Mouse (Mus musculus) urinary bladder, postnatal 25 days (tissue): ENCODE results near the gene Plxnc1.

Source experiments
- DNase-seq: peaks from one replicate; pipeline ENCODE4 v3.0.0; 2022; ENCODE audit warnings: low spot score

Gene Plxnc1

DNA sequence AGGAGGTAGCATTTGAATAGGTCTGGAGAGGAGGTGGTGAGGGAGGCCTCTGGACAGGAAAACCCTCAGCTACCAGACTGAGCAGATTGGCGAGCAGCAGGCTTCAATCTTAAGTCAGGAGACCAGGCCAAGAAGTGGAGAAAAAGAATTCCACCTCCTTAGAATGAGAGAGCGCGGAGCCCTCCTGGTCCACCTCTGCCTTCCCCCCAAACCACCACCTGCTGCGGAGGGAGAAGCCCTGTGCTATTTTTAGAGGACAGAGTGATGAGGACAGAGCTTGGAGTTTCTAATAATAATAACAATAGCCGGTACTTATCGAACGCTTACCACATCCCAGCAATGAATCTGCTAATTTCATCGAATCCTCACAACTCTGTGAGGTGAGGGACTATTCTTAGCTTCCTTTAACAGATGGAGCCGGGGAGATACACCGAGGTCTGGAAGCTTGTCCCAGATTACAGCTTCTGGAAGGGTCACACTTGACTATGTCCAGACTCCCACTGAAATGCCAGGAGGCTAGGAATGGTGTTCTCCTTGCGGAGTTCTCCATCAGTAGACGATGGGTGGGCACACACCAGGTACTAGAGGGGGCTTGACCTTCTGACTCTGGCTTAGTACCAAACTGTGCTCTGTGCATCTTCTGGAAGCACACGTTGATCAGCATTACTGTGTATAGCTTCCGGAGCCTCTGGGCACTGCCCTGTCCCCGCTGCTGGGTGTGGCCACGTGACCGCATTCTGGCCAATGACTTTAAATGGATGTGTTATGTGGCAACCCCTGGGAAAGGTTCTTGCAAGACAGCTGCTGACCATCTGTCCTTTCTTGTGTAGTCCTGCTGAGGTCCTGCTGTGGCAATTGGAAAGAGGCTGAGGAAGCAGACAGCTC lies 125.6 kb downstream of the Plxnc1 start:
- no peak for DNase-seq

DNA sequence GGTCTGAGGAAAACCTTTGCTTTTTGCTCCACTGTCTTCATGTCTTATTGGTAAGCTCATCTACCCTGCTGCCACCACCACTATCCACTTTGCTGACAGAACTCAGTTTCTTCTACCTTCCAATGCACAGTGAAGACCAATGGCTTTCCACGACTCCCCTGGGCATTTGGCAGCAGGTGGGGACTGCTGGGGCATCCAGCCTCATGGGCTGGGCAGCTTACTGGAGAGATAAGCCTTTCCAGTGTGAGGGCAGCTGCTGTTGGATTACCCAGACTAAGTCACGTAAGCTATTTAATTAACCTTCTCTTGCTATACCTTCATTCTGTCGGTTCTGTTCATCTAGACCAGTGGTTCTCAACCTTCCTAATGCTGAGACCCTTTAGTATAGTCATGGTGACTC lies 126.5 kb downstream of the Plxnc1 start:
- DNase-seq, result no peak

DNA sequence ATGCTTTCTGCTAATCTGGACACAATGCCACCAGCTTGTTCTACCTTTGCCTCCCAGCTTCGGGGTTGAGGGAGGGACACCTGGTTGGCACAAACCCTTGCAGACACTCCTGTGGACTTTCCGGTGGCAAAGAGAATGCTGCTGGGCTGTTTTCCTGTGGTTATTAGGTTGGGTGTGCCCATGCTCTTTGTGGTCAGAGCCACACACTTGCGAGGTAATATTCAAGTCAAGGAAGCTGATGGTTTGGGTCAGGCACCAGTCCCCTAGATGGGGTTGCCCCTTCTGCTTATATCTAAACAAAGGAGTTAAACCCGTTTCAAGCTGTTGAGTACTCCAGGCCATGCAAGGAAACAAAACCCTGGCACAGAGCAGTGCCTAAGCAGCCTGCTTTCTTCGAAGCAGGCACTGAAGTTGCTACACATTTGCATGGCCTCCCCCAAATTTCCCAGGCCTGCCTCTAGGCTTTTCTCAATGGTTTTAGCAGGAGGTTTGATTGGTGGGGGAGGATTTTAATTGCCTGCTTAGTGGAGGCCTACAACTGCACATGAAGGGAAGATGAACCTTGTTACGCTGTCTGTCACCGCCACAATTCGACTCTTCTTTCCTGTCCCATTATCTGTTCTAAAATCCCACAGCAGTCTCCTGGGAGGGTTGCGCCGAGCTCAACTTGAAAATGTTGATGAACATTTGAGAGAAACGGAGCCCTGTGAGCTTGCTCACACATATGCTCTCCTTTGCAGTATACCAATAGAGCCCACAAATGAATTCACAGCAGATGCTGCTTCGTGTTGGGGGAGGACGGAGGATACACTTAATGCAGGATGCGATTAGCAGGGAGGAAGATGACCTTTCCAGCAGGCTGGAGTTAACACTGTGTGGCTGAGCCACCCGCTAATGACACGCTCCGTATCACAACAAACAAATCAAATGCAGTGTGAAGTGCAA lies 132.5 kb downstream of the Plxnc1 start:
- DNase-seq, result no peak

DNA sequence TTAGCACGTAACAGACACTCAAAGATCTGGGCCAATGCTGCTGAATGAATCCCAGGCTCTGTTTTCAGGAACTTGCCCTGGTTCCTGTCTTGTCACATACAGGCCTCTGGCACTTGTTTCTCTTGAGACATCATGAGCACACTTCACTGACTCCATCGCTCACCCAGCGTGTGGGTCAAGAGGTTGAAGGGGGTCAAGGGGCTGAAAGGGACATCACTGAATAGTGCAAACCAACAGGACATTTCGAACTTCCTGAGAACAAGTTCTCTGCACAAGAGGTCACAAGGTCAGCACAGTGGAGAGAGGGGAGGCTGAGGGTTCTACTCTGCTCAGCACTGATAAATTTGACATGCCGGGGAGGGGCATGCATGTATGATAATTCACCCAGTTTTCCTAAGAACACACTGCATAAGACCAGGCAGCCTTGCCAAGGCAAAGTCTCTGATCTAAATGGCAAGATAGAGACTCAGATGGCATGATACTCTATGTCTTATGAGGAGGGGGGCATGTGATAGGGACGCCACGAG lies 134.6 kb downstream of the Plxnc1 start:
- no peak for DNase-seq

DNA sequence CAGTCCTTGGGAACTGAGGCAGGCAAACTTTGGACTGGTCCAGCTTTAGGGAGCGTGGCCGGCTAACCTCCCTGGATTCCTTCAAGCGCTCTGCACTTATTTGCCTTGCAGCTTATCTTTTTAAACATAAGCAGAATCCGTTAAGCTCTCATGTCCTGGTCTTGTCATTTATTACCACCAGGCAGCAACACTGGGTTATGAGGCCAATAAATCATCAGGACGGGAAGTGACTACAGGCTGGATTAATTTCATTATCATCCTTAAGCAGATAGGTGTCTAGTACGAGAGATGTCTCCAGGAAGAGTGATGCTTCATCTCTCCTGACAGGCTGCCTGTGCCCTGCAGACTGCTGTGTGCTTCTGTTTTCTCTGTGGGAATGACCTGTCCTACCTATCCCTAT lies 136.4 kb downstream of the Plxnc1 start:
- DNase-seq, result no peak

DNA sequence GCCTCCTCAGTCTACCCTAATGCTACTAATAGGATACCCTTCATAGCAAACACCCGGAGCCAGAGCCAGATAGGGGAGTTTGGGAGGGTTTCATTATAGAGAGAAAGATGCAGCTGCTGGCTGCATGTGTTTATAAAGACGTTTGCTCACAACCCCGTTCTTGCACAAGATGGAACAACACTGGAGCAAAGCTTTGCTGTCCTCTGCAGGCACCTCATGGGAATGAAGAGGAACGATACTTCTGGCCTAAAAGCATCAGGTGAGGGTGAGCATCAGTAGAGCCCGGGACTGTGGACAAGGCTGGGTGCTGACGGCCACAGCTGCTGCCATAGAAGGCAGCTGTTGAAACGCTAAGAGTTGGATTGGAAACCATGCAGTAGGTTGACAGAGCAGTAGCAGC lies 137.3 kb downstream of the Plxnc1 start:
- DNase-seq, result no peak

DNA sequence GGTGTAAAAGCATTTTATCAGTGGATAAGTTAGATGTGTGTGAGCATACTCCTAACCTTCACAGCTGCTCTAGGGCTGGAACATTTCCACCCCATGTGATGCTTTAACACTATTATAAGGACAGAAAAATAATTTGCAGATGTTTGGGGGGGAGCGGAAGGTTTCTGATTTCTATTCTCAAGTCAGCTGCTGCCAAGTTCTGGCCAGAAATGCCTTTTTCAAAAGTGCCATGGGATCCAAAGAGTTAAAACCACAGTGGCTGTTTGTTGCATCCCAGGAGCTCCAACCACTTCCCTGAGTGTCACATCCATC lies 139.8 kb downstream of the Plxnc1 start:
- no peak for DNase-seq

DNA sequence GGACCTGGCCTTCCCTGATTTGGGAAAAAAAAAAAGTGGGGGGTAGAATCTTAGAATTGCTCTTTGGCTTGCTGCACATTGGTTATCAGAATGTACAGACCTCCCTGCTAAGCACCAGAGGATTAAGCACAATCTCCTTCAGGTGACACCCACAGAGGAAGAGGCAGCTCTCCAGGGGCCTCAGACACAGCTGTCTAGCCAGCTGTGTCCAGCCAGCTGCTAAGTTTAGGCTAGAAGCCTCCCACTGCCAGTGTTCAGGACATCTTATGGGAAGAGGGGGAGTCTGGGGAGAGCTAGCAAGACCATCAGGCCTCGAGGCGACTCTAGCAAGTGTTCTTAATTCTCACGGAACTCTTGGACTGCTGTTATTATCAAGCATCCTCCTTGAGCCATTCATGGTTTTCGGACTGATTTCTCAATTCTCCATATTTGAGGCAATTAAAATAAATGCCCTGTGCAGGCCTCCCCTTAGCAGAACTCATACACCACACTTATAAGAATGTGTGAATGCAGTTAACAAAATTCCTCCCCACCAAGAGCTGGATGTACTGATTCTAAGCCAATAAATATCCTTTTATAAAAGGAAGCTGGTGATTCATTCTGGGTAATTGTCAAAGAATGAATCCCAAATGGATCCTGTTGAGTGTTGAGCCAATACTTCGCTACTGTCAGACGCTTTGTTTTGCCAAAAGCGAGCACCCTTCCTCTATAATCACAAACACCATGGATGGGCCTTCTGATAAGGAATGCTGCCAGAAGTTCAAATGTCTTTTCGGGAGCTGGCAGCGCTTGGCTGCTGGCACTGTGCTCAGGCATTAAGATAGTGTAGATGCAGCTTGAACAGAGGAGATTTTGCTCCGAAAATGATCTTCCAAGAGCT lies 140.4 kb downstream of the Plxnc1 start:
- DNase-seq, result no peak

DNA sequence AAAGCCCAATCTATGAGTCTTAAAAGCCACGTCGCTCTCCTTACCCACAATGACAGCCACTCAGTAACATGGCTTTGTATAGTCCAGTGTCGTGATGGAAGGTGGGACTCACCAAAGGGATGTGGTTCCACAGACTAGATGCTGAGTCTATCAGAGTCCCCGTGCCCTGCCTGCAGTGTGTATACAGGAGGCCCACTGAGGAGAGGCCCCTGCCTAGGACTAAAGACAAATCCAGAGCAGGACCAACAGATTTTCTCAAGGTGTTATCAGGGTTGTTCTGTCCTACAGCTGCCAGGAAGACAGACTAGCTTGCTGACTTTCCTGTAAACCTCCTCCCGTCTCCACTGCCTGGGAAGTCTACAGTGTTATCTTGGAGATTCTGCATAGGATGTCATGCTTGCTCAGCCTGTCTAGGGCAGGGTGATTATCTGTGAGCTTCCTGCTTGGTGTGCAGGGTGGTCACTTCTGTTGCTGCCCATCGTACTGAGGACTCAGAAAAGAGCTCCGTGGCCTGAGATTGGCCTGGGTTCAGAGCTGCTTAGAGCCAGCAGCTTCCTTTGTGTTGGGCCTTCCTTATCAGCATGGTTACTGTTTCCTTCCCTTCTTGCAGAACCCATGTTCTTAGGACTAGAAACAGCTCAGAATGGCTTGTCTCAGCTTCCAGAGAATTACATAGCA lies 143.8 kb downstream of the Plxnc1 start:
- no peak for DNase-seq

DNA sequence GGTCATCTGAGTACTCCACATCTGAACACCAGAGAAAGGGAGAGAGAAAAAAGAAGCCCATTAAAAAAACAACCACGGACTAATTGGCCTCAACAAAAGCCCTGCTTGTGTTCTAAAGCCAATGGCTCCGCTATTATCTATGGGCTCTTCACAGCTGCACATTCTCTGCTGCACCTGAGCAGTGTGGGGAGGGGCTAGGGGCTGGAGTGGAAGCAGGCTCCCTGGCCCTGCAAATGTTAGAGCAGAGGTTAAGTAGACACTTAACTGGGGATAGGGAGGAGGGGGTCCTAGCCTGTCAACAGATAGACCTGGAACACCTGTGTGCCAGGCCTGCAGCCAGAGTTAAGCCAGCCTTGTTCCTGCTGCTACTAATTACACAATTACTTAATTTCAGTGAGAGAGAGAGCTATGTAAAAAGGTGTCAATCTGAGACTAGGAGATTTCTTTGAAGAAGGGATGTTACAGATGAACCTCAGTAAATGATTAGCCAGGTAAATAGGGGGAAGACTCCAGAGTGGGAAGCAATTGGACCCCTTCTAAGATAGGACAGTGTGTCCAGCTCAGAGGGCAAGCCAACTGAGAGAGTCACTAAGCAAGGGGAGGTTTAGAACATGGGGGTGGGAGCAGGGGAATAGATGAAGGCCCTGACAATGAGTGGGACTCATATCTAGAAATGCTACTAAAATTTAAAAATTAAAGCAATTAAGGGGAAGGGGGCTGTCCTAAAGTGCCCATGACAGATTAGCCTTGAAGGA lies 145.0 kb downstream of the Plxnc1 start:
- no peak for DNase-seq

DNA sequence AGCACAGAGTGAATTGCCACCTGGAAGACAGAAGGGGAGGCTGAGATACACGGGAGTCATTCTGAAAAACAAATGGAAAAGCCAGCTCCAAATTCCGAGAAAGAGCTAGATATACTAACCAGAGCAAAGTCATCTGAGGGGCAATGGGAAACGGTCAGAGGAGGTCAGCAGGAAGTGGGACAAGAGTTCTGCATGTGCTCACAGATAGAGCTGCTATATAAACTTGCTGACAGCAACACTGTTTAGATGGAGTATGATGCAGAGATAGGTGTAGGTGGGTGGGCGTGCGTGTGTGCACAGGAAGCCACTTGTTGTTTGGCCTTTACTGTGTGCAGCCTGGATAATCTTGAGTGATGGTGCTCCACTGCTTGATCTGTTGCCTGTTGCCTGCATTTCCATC lies 146.5 kb downstream of the Plxnc1 start:
- no peak for DNase-seq

DNA sequence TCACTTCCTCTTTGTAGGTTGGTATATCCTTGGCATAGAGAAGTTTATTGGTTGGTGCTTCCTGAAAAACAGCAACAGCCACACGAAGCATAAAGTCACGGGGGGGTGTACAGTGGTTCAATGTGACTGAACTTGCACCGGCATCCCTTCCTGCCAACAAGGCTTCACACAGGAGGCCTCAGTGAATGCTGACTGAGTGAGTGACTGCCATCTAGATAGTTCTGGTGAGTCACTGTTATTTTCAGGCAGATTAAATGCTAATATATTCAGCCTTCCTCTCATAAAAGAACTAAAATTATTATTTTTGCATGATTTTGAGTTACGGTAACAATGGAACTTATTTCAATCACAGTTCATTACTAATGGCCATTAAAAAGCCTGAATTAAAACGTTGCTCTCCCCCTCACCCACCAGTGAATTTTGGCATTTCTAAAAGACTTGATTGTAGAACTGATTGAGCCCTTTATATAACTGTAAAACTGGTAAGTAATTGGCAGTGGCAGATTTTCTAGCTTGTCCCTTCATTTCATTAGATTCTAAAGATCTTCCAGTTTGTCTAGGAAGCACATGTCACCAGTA lies 149.9 kb downstream of the Plxnc1 start:
- DNase-seq, result no peak

DNA sequence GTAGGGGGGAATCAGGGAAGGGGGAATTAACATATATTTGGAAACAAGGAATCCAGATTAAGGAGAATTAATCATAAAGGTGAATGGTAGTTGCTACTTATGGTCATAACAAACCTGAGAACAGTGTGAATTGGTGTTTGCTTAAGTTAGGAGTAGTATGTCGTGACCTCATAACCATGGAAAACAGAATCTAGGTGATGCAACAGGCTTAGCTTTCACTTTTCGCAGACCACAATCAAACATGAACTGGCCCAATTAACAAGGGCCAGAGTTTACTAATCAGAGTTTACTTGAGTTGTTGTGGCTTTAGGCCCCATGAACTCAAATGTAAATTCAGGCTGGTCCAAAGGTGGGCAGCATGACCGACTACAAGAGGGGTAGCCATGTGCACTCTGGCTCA lies 150.7 kb downstream of the Plxnc1 start:
- no peak for DNase-seq

DNA sequence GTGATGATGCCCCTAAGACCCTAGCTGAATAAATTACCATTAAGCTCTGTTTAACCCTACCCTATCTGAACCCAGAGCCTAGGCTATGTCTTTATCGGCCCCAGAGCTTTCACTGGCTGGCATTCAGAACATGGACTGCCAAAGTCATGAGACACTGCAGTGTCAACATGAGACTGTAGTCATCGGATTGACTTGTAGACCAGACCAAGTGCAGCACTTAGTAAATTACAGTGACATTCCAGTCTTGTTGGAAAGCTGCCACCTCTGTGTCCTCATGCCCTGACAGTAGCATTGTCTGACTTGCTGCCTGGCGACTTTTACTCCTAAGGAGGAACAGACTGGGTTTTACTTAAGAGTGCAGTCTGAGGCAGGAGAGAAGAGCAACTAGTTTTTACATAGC lies 155.4 kb downstream of the Plxnc1 start:
- DNase-seq, result no peak

DNA sequence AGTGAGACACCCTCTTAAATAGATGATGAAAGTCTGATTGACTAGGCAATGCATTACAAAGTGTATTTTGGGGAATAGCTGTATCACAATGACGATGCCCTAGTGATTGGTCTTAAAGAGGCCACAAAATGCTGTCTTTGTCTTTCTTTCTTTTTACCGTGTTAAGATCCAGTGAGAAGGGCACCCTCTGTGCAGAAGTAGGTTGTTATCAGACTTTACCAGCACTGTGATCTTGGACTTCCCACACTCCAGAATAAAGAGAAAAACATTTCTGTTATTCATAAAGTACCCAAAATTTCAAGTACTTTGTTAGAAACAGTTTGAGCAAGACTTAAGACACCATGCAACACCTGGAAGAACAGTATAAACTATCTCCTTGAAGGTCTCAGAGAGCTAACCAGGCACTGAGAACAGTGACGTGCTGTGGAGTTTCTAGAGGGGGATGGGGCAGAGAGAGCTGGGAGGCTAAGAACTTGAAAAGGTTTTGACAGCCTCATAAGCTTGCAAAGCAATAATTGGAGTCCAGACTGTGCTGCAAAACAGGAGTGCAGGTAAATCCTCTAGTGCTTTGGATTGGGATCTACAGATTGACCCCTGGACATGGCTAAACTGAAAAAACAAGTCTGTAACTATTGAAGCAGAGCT lies 163.9 kb downstream of the Plxnc1 start:
- no peak for DNase-seq

DNA sequence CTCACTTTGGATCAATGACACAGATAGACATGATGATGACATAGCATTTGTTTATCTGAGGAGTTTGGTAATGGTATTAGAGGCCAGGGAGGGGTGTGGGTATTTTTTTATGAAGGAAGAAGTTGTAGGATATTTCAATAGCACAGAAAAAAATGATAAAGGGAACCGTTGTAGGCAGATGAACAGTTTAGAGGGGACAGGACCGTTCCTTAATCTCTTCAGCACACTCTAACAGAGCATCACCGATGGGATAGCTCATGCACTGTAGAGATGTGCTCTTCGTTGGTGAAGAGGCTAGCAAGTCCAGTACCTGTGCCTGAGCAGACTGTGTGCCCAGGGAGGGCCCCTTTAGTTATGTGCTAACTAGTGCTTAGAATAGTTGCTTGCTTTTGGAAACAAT lies 165.3 kb downstream of the Plxnc1 start:
- DNase-seq, result no peak

DNA sequence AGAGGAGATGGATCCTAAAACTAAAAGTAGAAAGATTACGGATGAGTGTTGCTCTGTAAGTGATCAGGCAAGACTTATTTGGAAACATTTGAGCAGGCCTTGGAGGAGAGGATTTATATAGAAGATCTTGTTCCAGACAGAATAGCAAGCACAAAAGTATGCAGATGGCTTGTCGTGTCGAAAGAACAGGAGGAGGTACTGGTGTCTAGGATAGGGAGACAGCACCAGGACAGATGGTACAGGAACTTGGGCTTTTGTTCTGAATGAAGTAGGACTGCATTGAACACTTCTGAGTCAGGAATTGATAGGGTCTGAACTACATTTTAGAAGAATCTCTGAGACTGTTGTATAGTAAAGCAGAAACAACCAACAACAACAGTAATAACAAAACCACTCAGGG lies 167.1 kb downstream of the Plxnc1 start:
- DNase-seq, result no peak

DNA sequence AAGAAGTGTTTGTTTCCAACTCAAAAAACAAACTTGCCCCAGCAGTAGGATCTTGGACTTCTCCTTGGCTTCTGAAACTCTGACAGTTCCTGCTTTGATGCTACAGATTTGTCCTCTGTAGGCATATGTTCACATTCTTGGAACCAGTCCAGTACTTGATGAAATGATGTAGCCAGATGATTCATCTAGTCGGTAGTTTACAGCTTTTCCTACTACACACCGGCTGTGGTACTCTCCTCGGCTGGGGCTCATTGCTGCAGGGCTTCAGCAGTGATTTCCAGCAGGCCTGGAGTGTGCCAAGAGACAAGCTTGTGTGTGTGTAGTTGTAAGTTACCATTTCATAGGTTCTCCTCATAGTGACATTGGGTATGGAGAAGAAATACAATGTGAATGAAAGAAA lies 173.1 kb downstream of the Plxnc1 start:
- DNase-seq, result no peak

DNA sequence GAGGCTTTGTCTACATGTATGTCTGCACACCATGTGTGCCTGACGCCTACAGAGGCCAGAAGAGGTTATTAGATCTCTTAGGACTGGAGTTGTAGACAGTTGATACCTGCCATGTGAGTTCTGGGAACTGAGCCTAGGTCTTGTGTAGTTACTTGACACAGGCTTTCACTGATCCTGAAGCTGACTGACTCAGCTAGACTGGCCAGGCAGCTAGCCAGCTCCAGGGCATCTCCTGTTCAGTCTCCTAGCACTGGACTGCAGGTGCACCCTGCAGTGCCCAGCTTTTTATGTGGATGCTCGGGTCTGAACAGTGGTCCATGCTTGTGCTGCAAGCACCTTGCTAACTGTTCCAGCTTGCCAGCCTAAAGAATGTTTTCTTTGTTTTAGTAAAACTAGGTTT lies 197.6 kb downstream of the Plxnc1 start:
- no peak for DNase-seq

DNA sequence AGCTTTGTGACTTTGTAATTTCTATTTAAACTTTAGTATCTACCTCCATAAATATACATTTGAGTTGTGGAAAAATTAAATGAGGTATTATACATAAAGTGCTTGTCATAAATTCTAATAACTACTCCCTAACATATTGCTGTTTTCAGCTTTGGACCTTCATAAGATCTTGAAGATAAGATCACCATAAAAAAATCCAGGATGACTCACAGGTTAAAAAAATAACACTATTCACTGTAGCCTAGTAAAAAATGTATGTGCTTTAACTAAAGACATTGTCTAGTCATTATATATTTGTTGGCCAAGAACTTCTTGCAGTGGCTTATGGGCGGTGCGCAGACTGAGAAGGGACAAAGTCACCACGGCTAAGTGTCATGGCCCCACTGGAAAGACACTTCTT lies 203.2 kb downstream of the Plxnc1 start:
- no peak for DNase-seq
